24 mouse cellular contexts compared by ENCODE assay signal in the genomic region with DNA sequence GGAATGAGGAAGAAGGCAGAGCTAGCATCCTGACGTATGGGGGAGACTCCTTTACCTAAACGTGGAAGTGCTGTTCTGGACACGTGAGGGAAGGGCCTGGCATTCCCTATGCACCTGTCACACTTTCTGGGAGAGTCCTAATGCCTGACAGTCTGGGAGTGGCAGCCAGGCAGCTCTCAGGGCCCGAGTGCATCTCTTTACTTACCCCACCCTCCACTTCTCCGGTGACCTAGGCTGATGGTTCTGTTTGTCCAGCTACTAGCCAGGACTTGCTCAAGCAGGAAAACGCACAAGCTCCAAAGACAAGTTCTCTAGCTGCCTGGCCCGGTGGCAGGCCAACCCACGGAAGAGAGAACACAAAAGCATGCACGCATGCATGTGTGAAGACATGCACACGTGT.
"Had no signal": no experiment of that assay in that cellular context is flagged by ENCODE, and none has a peak within 500 bp of the region (broad histone marks: within the 10 kb centered on the region; RNA-seq: fewer than 3 reads in every experiment).

No protein-coding gene starts in this region.

- H3K9me3 ChIP-seq: heart, embryonic 10.5 days; heart, embryonic 12.5 days; hindbrain, embryonic 10.5 days; hindbrain, embryonic 12.5 days; intestine, embryonic 15.5 days; limb, embryonic 10.5 days; limb, embryonic 12.5 days had no signal

- H3K4me2 ChIP-seq: heart, embryonic 12.5 days; hindbrain, embryonic 12.5 days; hindbrain, embryonic 14.5 days; intestine, embryonic 15.5 days; limb, embryonic 12.5 days had no signal

- H3K4me1 ChIP-seq: limb, embryonic 12.5 days had no signal

- ATAC-seq: hindbrain, embryonic 16.5 days; inflammation-experienced regulatory T-cells, adult 6 months; intestine, embryonic 15.5 days; intestine, postnatal 0 days had no signal

- H3K27ac ChIP-seq: gastrocnemius, adult 2 months; heart, embryonic 10.5 days; hindbrain, embryonic 10.5 days; hindbrain, embryonic 12.5 days; hindbrain, embryonic 14.5 days; intestine, embryonic 15.5 days; layer of hippocampus, adult 2 months; left cerebral cortex, adult 2 months; limb, embryonic 10.5 days; limb, embryonic 12.5 days had no signal

- H3K9ac ChIP-seq: heart, embryonic 12.5 days; hindbrain, embryonic 12.5 days; hindbrain, embryonic 14.5 days; intestine, embryonic 15.5 days; limb, embryonic 12.5 days had no signal

- H3K4me3 ChIP-seq: gastrocnemius, adult 2 months; heart, embryonic 10.5 days; heart, embryonic 12.5 days; hindbrain, embryonic 10.5 days; hindbrain, embryonic 12.5 days; intestine, embryonic 15.5 days; layer of hippocampus, adult 2 months; left cerebral cortex, adult 2 months; limb, embryonic 10.5 days; limb, embryonic 12.5 days had no signal

- H3K36me3 ChIP-seq: heart, embryonic 10.5 days; heart, embryonic 12.5 days; hindbrain, embryonic 10.5 days; hindbrain, embryonic 12.5 days; intestine, embryonic 15.5 days; limb, embryonic 10.5 days; limb, embryonic 12.5 days had no signal

- H3K27me3 ChIP-seq: hindbrain, embryonic 12.5 days; intestine, embryonic 15.5 days; limb, embryonic 12.5 days had no signal

- DNase-seq: gastrocnemius, adult 2 months; gastrocnemius, postnatal 10 days; gastrocnemius, postnatal 25 days; heart, adult 18-20 months; heart, postnatal 10 days; heart, postnatal 4 days; kidney, adult 18-20 months; kidney, adult 8-10 months; kidney, postnatal 10 days; kidney, postnatal 25 days; kidney, postnatal 4 days had no signal
